Mouse (Mus musculus) kidney, embryonic 14.5 days (tissue): Measurements from ENCODE around the gene Olfr794. TPM values are rescaled to one million over a fixed set of nuclear protein-coding genes. Genes with fewer than 3 reads are reported as not detected.

Experiments used
- ATAC-seq: fragments of 200-750 bp; cut with Nextera tagmentation; 2 replicates; pipeline ENCODE4 v1.8.0; 2017; ENCODE audit warnings: moderate number of reproducible peaks, mild to moderate bottlenecking, moderate TSS enrichment, moderate library complexity; ENCODE audit not compliant: low FRiP score, low TSS enrichment
- H3K27ac ChIP-seq: fragments of 300-500 bp; sonication (generic); 2 replicates; pipeline ENCODE4 v1.5.1; 2014; ENCODE audit warnings: low read depth, mild to moderate bottlenecking, low read length, moderate library complexity, mixed read lengths
- H3K27me3 ChIP-seq: fragments of 300-500 bp; sonication (generic); 2 replicates; pipeline ENCODE4 v1.6.1; 2014; ENCODE audit warnings: mild to moderate bottlenecking, low read length; ENCODE audit not compliant: control insufficient read depth, insufficient read depth
- H3K36me3 ChIP-seq: fragments of 300-500 bp; sonication (generic); 2 replicates; pipeline ENCODE4 v1.6.1; 2014; ENCODE audit warnings: low read length, mixed read lengths; ENCODE audit not compliant: control insufficient read depth, insufficient read depth
- H3K4me1 ChIP-seq: fragments of 300-500 bp; sonication (generic); 2 replicates; pipeline ENCODE4 v1.6.1; 2014; ENCODE audit warnings: low read length, mixed read lengths; ENCODE audit not compliant: control insufficient read depth, insufficient read depth
- H3K4me2 ChIP-seq: fragments of 300-500 bp; sonication (generic); replicated peaks from 2 replicates; pipeline ENCODE4 v1.6.1; 2014; ENCODE audit warnings: low read depth, mild to moderate bottlenecking, low read length
- H3K4me3 ChIP-seq: fragments of 300-500 bp; sonication (generic); 2 replicates; pipeline ENCODE4 v1.5.1; 2014; ENCODE audit warnings: mild to moderate bottlenecking, low read length
- H3K9ac ChIP-seq: fragments of 300-500 bp; sonication (generic); 2 replicates; pipeline ENCODE4 v1.6.1; 2014; ENCODE audit warnings: low read depth, mild to moderate bottlenecking, low read length, moderate library complexity
- H3K9me3 ChIP-seq: fragments of 300-500 bp; sonication (generic); 2 replicates; pipeline ENCODE4 v1.6.1; 2016; ENCODE audit warnings: low read length; ENCODE audit not compliant: control insufficient read depth
- WGBS: fragments of 180-500 bp; shearing (Covaris S2); extraction: QIAGEN DNeasy Blood & Tissue Kit; methylation state at CpG from one replicate; pipeline ENCODE4 v1.1.7; 2014; 5-methylcytosine and 5-hydroxymethylcytosine counted together
- microRNA-seq: library from miRNA; unstranded; fragments of <30 nt; microRNA quantifications from one replicate; pipeline ENCODE4, GENCODE M21; 2016
- polyA plus RNA-seq: library from polyadenylated mRNA; unstranded; fragments of >200 nt; fragmentation: Nextera tagmentation; extraction: Ambion mirVana; gene quantifications from 2 replicates; pipeline ENCODE4 v1.2.1, GENCODE M21; 2014

The Olfr794 gene
- polyA plus RNA-seq, result not detected in 2 replicates

- Histone ChIP-seq H3K4me1 (no peaks in the 10 kb centered on the region), H3K27ac (no peak within 1 kb of the TSS), H3K9ac (no peak within 1 kb of the TSS), H3K9me3 (no peaks in the 10 kb centered on the region), H3K4me3 (no peak within 1 kb of the TSS), H3K4me2 (no peak within 1 kb of the TSS), H3K36me3 (no peaks in the 10 kb centered on the region), H3K27me3 (no peaks in the 10 kb centered on the region)
- 76% methylated on average over 2 of the region's 2 CpGs for WGBS
- ATAC-seq, result no peak
These were observed at the start of gene Olfr794 for GRCm38 (mm10) chr10:129567355-129567754. Gene Olfr794, plus strand, starts transcription at chr10:129567655.

DNA sequence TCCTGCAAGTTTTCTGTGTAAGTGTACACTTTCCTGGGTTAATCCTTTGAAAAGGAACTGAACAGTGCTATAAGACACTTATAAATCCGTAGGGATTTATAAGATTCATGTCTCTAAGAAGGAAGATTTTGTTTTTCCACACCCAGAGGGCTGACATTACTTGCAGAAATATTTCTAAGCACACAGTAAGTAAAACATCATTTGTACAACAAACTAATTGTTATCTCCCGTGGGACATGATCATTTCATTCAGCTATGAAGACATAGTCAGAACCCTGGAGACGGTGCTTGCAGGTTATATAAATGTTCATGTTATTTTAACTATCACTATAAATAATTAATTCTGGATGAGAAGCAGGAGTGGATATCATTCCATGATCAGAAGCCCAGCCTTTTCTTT is 46.0 kb upstream of the Olfr794 start, which contains the start of gene Olfr791:
Gene Olfr791 (plus strand): TSS at position 301 of the 400 bp plus-strand sequence.
- WGBS, result 73% methylated on average over 3 of the region's 3 CpGs
- Histone ChIP-seq H3K36me3 (no peaks in the 10 kb centered on the region), H3K4me1 (no peaks in the 10 kb centered on the region), H3K27ac (no peak within 1 kb of the TSS), H3K9ac (no peak within 1 kb of the TSS), H3K9me3 (no peaks in the 10 kb centered on the region), H3K27me3 (no peaks in the 10 kb centered on the region), H3K4me2 (no peak within 1 kb of the TSS), H3K4me3 (no peak within 1 kb of the TSS)
- ATAC-seq, result no peak

DNA sequence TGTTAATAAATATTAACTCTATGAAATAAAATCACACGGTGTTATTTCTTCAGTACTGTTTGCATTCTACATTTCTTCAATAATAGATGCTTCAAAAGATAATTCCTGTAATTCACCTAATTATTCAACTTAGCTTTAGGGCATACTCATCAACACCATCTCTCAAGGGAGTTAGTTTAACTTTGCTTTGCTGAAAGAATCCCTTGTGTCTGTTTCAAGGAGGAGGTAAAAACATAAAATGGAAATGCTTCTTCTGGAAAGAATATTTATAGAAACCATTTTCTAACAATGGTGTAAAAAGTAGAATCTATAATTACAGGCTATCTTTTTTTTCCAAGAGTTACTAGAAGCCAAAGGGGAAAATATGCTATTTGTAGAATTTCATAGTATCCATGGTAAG is 28.6 kb upstream of the Olfr794 start, which contains the start of gene Olfr792:
Gene Olfr792 (plus strand): TSS at position 301 of the 400 bp plus-strand sequence.
- WGBS, result 92% methylated on average over 1 of the region's 1 CpGs
- Histone ChIP-seq H3K9ac (no peak within 1 kb of the TSS), H3K4me1 (no peaks in the 10 kb centered on the region), H3K27me3 (no peaks in the 10 kb centered on the region), H3K4me3 (no peak within 1 kb of the TSS), H3K4me2 (no peak within 1 kb of the TSS), H3K9me3 (peaks cover 3% of the 10 kb centered on the region; the same call in 1 of the 2 replicates), H3K27ac (no peak within 1 kb of the TSS), H3K36me3 (no peaks in the 10 kb centered on the region)
- ATAC-seq, result no peak

- no peaks in the 10 kb centered on the region for H3K36me3 ChIP-seq
- H3K9me3 ChIP-seq, result peaks cover 2% of the 10 kb centered on the region; the same call in 1 of the 2 replicates
- H3K9ac ChIP-seq, result no peak overlapping the region
- peak; percentile 35; the same call in 1 of the 2 replicates for ATAC-seq
- no peak overlapping the region for H3K27ac ChIP-seq
- H3K4me3 ChIP-seq, result no peak overlapping the region
- H3K27me3 ChIP-seq, result no peaks in the 10 kb centered on the region
- no peak overlapping the region for H3K4me2 ChIP-seq
- 58% methylated on average over 1 of the region's 1 CpGs for WGBS
- no peaks in the 10 kb centered on the region for H3K4me1 ChIP-seq
These were observed 18.1 kb upstream of the Olfr794 start for GRCm38 (mm10) chr10:129549354-129549753.

- Histone ChIP-seq H3K9me3 (no peaks in the 10 kb centered on the region), H3K36me3 (no peaks in the 10 kb centered on the region), H3K4me2 (no peak overlapping the region), H3K27ac (no peak overlapping the region), H3K4me1 (no peaks in the 10 kb centered on the region), H3K9ac (no peak overlapping the region), H3K27me3 (no peaks in the 10 kb centered on the region), H3K4me3 (no peak overlapping the region)
- ATAC-seq, result no peak
- WGBS, result 75% methylated on average over 1 of the region's 1 CpGs
These were observed 9.6 kb downstream of the Olfr794 start for GRCm38 (mm10) chr10:129577066-129577465.

GRCm38 (mm10) chr10:129612470-129612869 is 45.0 kb downstream of the Olfr794 start, which contains the start of gene Olfr796:
Gene Olfr796, minus strand, starts transcription at chr10:129612570.
- Histone ChIP-seq H3K4me2 (no peak within 1 kb of the TSS), H3K36me3 (no peaks in the 10 kb centered on the region)

DNA sequence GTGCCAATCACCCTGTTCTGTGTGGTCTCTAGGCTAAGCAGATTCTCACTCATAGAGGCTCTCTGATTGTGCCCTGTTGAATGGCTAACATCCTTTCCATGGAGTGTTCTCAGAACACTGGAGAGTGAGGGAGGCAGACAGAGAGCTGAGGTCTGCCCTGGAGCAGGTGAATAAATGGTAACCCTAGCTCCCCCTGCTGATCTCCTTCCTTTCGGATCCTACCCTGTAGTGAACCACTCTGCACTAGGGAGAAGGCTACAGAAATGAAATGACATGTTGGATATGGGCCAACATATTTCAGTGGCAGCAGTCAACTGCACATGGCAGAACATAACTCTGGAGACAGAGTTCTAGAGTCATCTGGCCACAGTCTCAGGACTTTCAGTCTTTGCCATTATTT is 54.3 kb downstream of the Olfr794 start:
- no peak overlapping the region for H3K4me3 ChIP-seq
- WGBS, result 13% methylated on average over 1 of the region's 1 CpGs
- no peak for ATAC-seq

More at GRCm38 (mm10) chr10:129612470-129612869, 45.0 kb downstream of the Olfr794 start, which contains the start of gene Olfr796:
- H3K27me3 ChIP-seq, result no peaks in the 10 kb centered on the region
- H3K9me3 ChIP-seq, result no peaks in the 10 kb centered on the region
- H3K9ac ChIP-seq, result no peak within 1 kb of the TSS
- no peak within 1 kb of the TSS for H3K4me3 ChIP-seq
- no peaks in the 10 kb centered on the region for H3K4me1 ChIP-seq
- ATAC-seq, result no peak
- H3K27ac ChIP-seq, result no peak within 1 kb of the TSS
- WGBS, result 93% methylated on average over 1 of the region's 1 CpGs

More for the DNA sequence above, 54.3 kb downstream of the Olfr794 start:
- no peak overlapping the region for H3K27ac ChIP-seq
- no peaks in the 10 kb centered on the region for H3K4me1 ChIP-seq
- H3K9ac ChIP-seq, result no peak overlapping the region
- no peaks in the 10 kb centered on the region for H3K9me3 ChIP-seq
- H3K36me3 ChIP-seq, result no peaks in the 10 kb centered on the region
- H3K4me2 ChIP-seq, result no peak overlapping the region
- no peaks in the 10 kb centered on the region for H3K27me3 ChIP-seq

Small RNAs within 50 kb of the gene (microRNA-seq; reads per million reads assigned to microRNA genes)
- gene Gm23252, result not detected

Other genes with a start within 250 kb of the Olfr794 start
- gene Olfr780, start 249.5 kb upstream of the Olfr794 start, polyA plus RNA-seq, result not detected in 2 replicates
- gene Olfr781, start 238.8 kb upstream of the Olfr794 start, polyA plus RNA-seq, result not detected in 2 replicates
- gene Olfr782, start 218.8 kb upstream of the Olfr794 start, polyA plus RNA-seq, result not detected in 2 replicates
- gene Olfr784, start 183.6 kb upstream of the Olfr794 start, polyA plus RNA-seq, result 0.07 TPM in 1 of 2 replicates, not detected in the other
- not detected in 2 replicates for gene Olfr785, start 162.2 kb upstream of the Olfr794 start, polyA plus RNA-seq
- not detected in 2 replicates for gene Olfr786, start 140.3 kb upstream of the Olfr794 start, polyA plus RNA-seq
- not detected in 2 replicates for gene Olfr787, start 105.8 kb upstream of the Olfr794 start, polyA plus RNA-seq
- not detected in 2 replicates for gene Olfr788, start 96.7 kb upstream of the Olfr794 start, polyA plus RNA-seq
- not detected in 2 replicates for gene Olfr789, start 82.9 kb upstream of the Olfr794 start, polyA plus RNA-seq
- not detected in 2 replicates for gene Olfr790, start 69.2 kb upstream of the Olfr794 start, polyA plus RNA-seq
- not detected in 2 replicates for gene Olfr791, start 45.9 kb upstream of the Olfr794 start, polyA plus RNA-seq
- not detected in 2 replicates for gene Olfr792, start 28.5 kb upstream of the Olfr794 start, polyA plus RNA-seq
- gene Olfr796, start 44.9 kb downstream of the Olfr794 start, polyA plus RNA-seq, result not detected in 2 replicates
- gene Olfr798, start 60.3 kb downstream of the Olfr794 start, polyA plus RNA-seq, result not detected in 2 replicates
- not detected in 2 replicates for gene Olfr799, start 69.8 kb downstream of the Olfr794 start, polyA plus RNA-seq
- gene Olfr800, start 90.0 kb downstream of the Olfr794 start, polyA plus RNA-seq, result not detected in 2 replicates
- gene Olfr801, start 106.2 kb downstream of the Olfr794 start, polyA plus RNA-seq, result not detected in 2 replicates
- 0.04 TPM in 1 of 2 replicates, not detected in the other for gene Olfr802, start 120.5 kb downstream of the Olfr794 start, polyA plus RNA-seq
- gene Olfr803, start 126.6 kb downstream of the Olfr794 start, polyA plus RNA-seq, result not detected in 2 replicates
- gene Olfr804, start 135.6 kb downstream of the Olfr794 start, polyA plus RNA-seq, result not detected in 2 replicates
- not detected in 2 replicates for gene Olfr805, start 161.7 kb downstream of the Olfr794 start, polyA plus RNA-seq
- gene Olfr806, start 174.3 kb downstream of the Olfr794 start, polyA plus RNA-seq, result not detected in 2 replicates
- gene Olfr807, start 190.1 kb downstream of the Olfr794 start, polyA plus RNA-seq, result not detected in 2 replicates
- not detected in 2 replicates for gene Olfr808, start 197.8 kb downstream of the Olfr794 start, polyA plus RNA-seq
- gene Olfr809, start 207.0 kb downstream of the Olfr794 start, polyA plus RNA-seq, result not detected in 2 replicates
- gene Olfr810, start 227.3 kb downstream of the Olfr794 start, polyA plus RNA-seq, result not detected in 2 replicates
- not detected in 2 replicates for gene Olfr811, start 236.7 kb downstream of the Olfr794 start, polyA plus RNA-seq